Mouse (Mus musculus) ES-Bruce4 (cell line): Measurements from ENCODE around the gene Col13a1.

Experiments used
- CTCF ChIP-seq: IDR thresholded peaks from one replicate; pipeline ENCODE4 v1.8.1; 2011; ENCODE audit warnings: low read depth, low read length
- EP300 ChIP-seq: IDR thresholded peaks from 2 replicates; pipeline ENCODE4 v1.6.1; 2011; ENCODE audit warnings: low read depth, low read length; ENCODE audit not compliant: insufficient read depth
- POLR2A ChIP-seq: IDR thresholded peaks from one replicate; pipeline ENCODE4 v1.8.1; 2011; ENCODE audit warnings: low read length; ENCODE audit not compliant: insufficient read depth

DNA sequence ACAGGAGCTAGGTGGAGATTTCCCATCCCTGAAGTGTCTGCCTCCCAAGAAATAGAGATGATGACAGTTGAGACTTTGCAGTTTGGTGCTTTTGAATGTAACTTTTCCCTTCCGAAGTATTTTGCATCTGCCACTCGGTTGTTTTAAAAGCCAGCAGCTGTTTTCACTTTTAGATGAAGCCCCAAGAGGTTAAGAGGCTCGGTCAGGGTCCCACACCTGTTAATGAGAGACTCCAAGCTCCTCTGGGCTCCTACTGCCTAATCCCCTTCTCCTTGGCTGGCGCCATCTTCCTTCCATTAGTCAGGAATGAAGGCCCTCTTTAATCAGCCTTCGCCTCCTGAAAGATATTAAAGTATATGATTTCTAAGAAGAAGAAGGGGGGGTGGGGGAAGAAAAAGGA, 153.4 kb downstream of the Col13a1 start:
- TF ChIP-seq POLR2A, result no peak
- TF ChIP-seq CTCF, result no peak
- no peak for TF ChIP-seq EP300
